Mouse (Mus musculus): ENCODE measurements at regions not wholly inside any gene's neighbourhood (a gene's known extent, or its start where the extent isn't known, plus 50 kb on each side); places are given as distances from the start of the nearest gene placed in this dataset.
A peak's percentile ranks its signal among the peaks of the same experiment; 100 is the strongest.

GRCm38 (mm10) chr16:48126797-48127196 lies 156.7 kb upstream of the Dppa4 start:
- DNase-seq: no peak
- intact Hi-C loops (cut with DNase I): no loop called here

GRCm38 (mm10) chr16:48127338-48127737 lies 156.2 kb upstream of the Dppa4 start:
- no peak for DNase-seq
- intact Hi-C loops (cut with DNase I): no loop called here

DNA sequence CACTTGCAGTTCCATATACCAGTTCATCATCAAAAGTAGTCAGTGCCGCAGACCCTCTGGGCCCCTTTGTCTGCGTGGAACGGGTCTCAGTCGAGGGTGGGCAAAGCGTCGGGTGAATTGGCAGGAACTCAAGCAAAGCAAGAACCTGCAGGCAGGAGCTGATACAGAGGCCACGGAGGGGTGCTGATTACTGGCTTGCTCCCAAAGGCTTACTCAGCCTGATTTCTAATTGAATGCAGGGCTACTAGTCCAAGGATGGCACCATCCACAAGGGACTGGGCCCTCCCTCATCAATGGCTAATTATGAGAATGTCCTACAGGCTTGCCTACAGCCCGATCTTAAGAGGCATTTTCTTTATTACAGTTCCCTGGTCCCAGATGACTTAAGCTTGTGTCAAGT lies 128.2 kb upstream of the Dppa4 start:
- intact Hi-C loops (cut with DNase I): no loop called here
- no peak for DNase-seq

- peak in 1 of 2 experiments; percentile 2 for DNase-seq
- intact Hi-C loops (cut with DNase I): no loop called here
Measured at GRCm38 (mm10) chr16:48190399-48190798, 93.1 kb upstream of the Dppa4 start.

GRCm38 (mm10) chr16:48192197-48192596 lies 91.3 kb upstream of the Dppa4 start:
- intact Hi-C loops (cut with DNase I): no loop called here
- DNase-seq: no peak

- DNase-seq: peak in 1 of 2 experiments; percentile 2
- intact Hi-C loops (cut with DNase I): no loop called here
Measured at GRCm38 (mm10) chr16:48214976-48215375, 68.6 kb upstream of the Dppa4 start.

Data from heart, postnatal 10 days (tissue).